Mouse (Mus musculus) MEL (cell line): ENCODE results near the gene 4931429L15Rik. TPM values are rescaled to one million over a fixed set of nuclear protein-coding genes. Genes with fewer than 3 reads are reported as not detected.

ENCODE experiments used
- DNase-seq: peaks from one replicate; pipeline ENCODE4 v3.0.0; 2011; ENCODE audit warnings: low read depth, low spot score
- H3K27ac ChIP-seq: 2 replicates; pipeline ENCODE4 v1.5.1; 2012; ENCODE audit warnings: low read depth, mild to moderate bottlenecking, control low read depth, low read length, moderate library complexity; ENCODE audit not compliant: control insufficient read depth
- H3K27me3 ChIP-seq, 2 experiments: fragments of 150-350 bp in 1 of 2; sonication (generic) in 1 of 2; 2 replicates each; pipeline ENCODE4 v1.6.1; 2012; ENCODE audit warnings: low read length in 2 of 2, mild to moderate bottlenecking in 2 of 2, improper control_type of control experiment in 1 of 2, moderate library complexity in 1 of 2; ENCODE audit not compliant: insufficient read depth in 2 of 2, control insufficient read depth in 1 of 2
- H3K36me3 ChIP-seq, 2 experiments: 2 replicates each; pipeline ENCODE4 v1.6.1; 2012 to 2014; ENCODE audit warnings: low read length in 2 of 2, improper control_type of control experiment in 1 of 2, inconsistent platforms in 1 of 2, mild to moderate bottlenecking in 1 of 2; ENCODE audit not compliant: insufficient read depth in 2 of 2, control insufficient read depth in 1 of 2
- H3K4me1 ChIP-seq, 2 experiments: fragments of 150-350 bp in 1 of 2; sonication (generic) in 1 of 2; 2 replicates each; pipeline ENCODE4 v1.6.1; 2012; ENCODE audit warnings: low read length in 2 of 2, improper control_type of control experiment in 1 of 2, mild to moderate bottlenecking in 1 of 2; ENCODE audit not compliant: insufficient read depth in 2 of 2, control insufficient read depth in 1 of 2
- H3K4me3 ChIP-seq, 2 experiments: fragments of 150-350 bp in 1 of 2; sonication (generic) in 1 of 2; 2 replicates each; pipeline ENCODE4 v1.5.1; 2012; ENCODE audit warnings: low read depth in 2 of 2, low read length in 2 of 2, mild to moderate bottlenecking in 2 of 2, moderate library complexity in 2 of 2, control low read depth in 1 of 2, improper control_type of control experiment in 1 of 2; ENCODE audit not compliant: control insufficient read depth in 1 of 2, insufficient read depth in 1 of 2
- H3K79me2 ChIP-seq: 2 replicates; pipeline ENCODE4 v1.6.1; 2012; ENCODE audit warnings: mild to moderate bottlenecking, low read length, moderate library complexity; ENCODE audit not compliant: control insufficient read depth, poor library complexity, insufficient read depth
- H3K9ac ChIP-seq: 2 replicates; pipeline ENCODE4 v1.6.1; 2012; ENCODE audit warnings: low read depth, mild to moderate bottlenecking, control low read depth, low read length, moderate library complexity; ENCODE audit not compliant: control insufficient read depth, poor library complexity, severe bottlenecking
- H3K9me3 ChIP-seq: fragments of 150-350 bp; sonication (generic); replicated peaks from 2 replicates; pipeline ENCODE4 v1.6.1; 2012; ENCODE audit warnings: mild to moderate bottlenecking, low read length, improper control_type of control experiment, moderate library complexity; ENCODE audit not compliant: insufficient read depth
- CHD2 ChIP-seq: IDR thresholded peaks from 2 replicates; pipeline ENCODE4 v1.6.1; 2011; ENCODE audit warnings: low read length, improper control_type of control experiment
- E2F4 ChIP-seq: IDR thresholded peaks from 2 replicates; pipeline ENCODE4 v1.6.1; 2011; ENCODE audit warnings: low read depth, low read length, improper control_type of control experiment, borderline replicate concordance
- GATA1 ChIP-seq: IDR thresholded peaks from 2 replicates; pipeline ENCODE4 v1.6.1; 2011; ENCODE audit warnings: low read depth, low read length, improper control_type of control experiment
- HCFC1 ChIP-seq: IDR thresholded peaks from 2 replicates; pipeline ENCODE4 v1.6.1; 2012; ENCODE audit warnings: low read depth, mild to moderate bottlenecking, inconsistent platforms, low read length, improper control_type of control experiment, moderate library complexity
- JUND ChIP-seq: IDR thresholded peaks from 2 replicates; pipeline ENCODE4 v1.6.1; 2011; ENCODE audit warnings: low read depth, mild to moderate bottlenecking, improper control_type of control experiment, low read length
- KAT2A ChIP-seq: conservative IDR thresholded peaks from 2 replicates; pipeline ENCODE4 v1.6.1; 2012; ENCODE audit warnings: low read depth, low read length, improper control_type of control experiment, inconsistent platforms
- MAFK ChIP-seq: IDR thresholded peaks from 2 replicates; pipeline ENCODE4 v1.6.1; 2011; ENCODE audit warnings: low read depth, mild to moderate bottlenecking, low read length, improper control_type of control experiment, borderline replicate concordance
- MAX ChIP-seq: IDR thresholded peaks from 2 replicates; pipeline ENCODE4 v1.6.1; 2011; ENCODE audit warnings: low read length, improper control_type of control experiment
- MEF2A ChIP-seq: IDR thresholded peaks from 2 replicates; pipeline ENCODE4 v1.6.1; 2014; ENCODE audit warnings: low read depth, mild to moderate bottlenecking, inconsistent platforms, low read length, improper control_type of control experiment; ENCODE audit not compliant: poor library complexity, insufficient replicate concordance, severe bottlenecking; ENCODE audit errors: extremely low read depth
- MXI1 ChIP-seq: IDR thresholded peaks from 2 replicates; pipeline ENCODE4 v1.6.1; 2011; ENCODE audit warnings: mild to moderate bottlenecking, low read depth, low read length, improper control_type of control experiment
- MYC ChIP-seq: IDR thresholded peaks from 2 replicates; pipeline ENCODE4 v1.6.1; 2011; ENCODE audit warnings: low read depth, mild to moderate bottlenecking, low read length, improper control_type of control experiment, moderate library complexity
- NELFE ChIP-seq: IDR thresholded peaks from 2 replicates; pipeline ENCODE4 v1.6.1; 2011; ENCODE audit warnings: low read depth, low read length, improper control_type of control experiment
- POLR2A ChIP-seq, 2 experiments: IDR thresholded peaks; 2 replicates each; pipeline ENCODE4 v1.6.1; 2011 to 2012; ENCODE audit warnings: low read length in 2 of 2, mild to moderate bottlenecking in 2 of 2, control low read depth in 1 of 2, improper control_type of control experiment in 1 of 2, low read depth in 1 of 2, moderate library complexity in 1 of 2; ENCODE audit not compliant: control insufficient read depth in 1 of 2, insufficient read depth in 1 of 2, poor library complexity in 1 of 2
- POLR2AphosphoS2 ChIP-seq: IDR thresholded peaks from 2 replicates; pipeline ENCODE4 v1.6.1; 2011; ENCODE audit warnings: low read length, improper control_type of control experiment
- POLR2AphosphoS5 ChIP-seq: IDR thresholded peaks from 2 replicates; pipeline ENCODE4 v1.6.1; 2012; ENCODE audit warnings: low read depth, borderline replicate concordance, mild to moderate bottlenecking, inconsistent platforms, low read length, moderate library complexity, mixed read lengths
- RAD21 ChIP-seq: IDR thresholded peaks from 2 replicates; pipeline ENCODE4 v1.6.1; 2011; ENCODE audit warnings: mild to moderate bottlenecking, low read depth, low read length, improper control_type of control experiment
- SMC3 ChIP-seq: IDR thresholded peaks from 2 replicates; pipeline ENCODE4 v1.6.1; 2011; ENCODE audit warnings: low read depth, low read length, improper control_type of control experiment
- TBP ChIP-seq: IDR thresholded peaks from 2 replicates; pipeline ENCODE4 v1.8.0; 2011; ENCODE audit warnings: low read depth, low read length, improper control_type of control experiment
- TCF12 ChIP-seq: IDR thresholded peaks from 2 replicates; pipeline ENCODE4 v1.6.1; 2014; ENCODE audit warnings: low read depth, mild to moderate bottlenecking, inconsistent platforms, low read length, improper control_type of control experiment, moderate library complexity
- USF2 ChIP-seq, 2 experiments: IDR thresholded peaks; 2 replicates each; pipeline ENCODE4 v1.6.1; 2011 to 2012; ENCODE audit warnings: improper control_type of control experiment in 2 of 2, low read length in 2 of 2, borderline replicate concordance in 1 of 2, inconsistent platforms in 1 of 2, low read depth in 1 of 2, mild to moderate bottlenecking in 1 of 2; ENCODE audit not compliant: insufficient read depth in 1 of 2
- ZNF384 ChIP-seq: IDR thresholded peaks from 2 replicates; pipeline ENCODE4 v1.6.1; 2012; ENCODE audit warnings: low read depth, mild to moderate bottlenecking, inconsistent platforms, low read length, improper control_type of control experiment
- polyA plus RNA-seq, 2 experiments: library from polyadenylated mRNA; stranded (reverse) in 1 of 2; unstranded in 1 of 2; fragments of >175 nt in 1 of 2; fragments of >200 nt in 1 of 2; gene quantifications; 2 replicates each; pipeline versions ENCODE4 v1.2.1 to v1.2.4; 2012; ENCODE audit warnings: low replicate concordance in 2 of 2, low read depth in 1 of 2; ENCODE audit not compliant: insufficient read length in 2 of 2, insufficient read depth in 1 of 2, missing spikeins in 1 of 2
- total RNA-seq: library from RNA; depleted of rRNA; stranded (reverse); fragments of 300-350 nt; gene quantifications from 2 replicates; pipeline ENCODE4 v1.2.3, GENCODE M21; 2012; rRNA removed

4931429L15Rik gene
- total and polyA plus RNA-seq, 3 experiments: not detected

- H3K36me3 ChIP-seq: no peaks in the 10 kb centered on the region
- no peak for DNase-seq
- H3K27ac ChIP-seq: no peak overlapping the region
- H3K9me3 ChIP-seq: no peaks in the 10 kb centered on the region
- H3K4me1 ChIP-seq: no peaks in the 10 kb centered on the region
- no peak overlapping the region for H3K9ac ChIP-seq
- H3K79me2 ChIP-seq: no peaks in the 10 kb centered on the region
- TF ChIP-seq MXI1 (no peak), POLR2AphosphoS2 (no peak), E2F4 (no peak), SMC3 (no peak), MYC (no peak), CHD2 (no peak), MAFK (no peak), RAD21 (no peak), HCFC1 (no peak), KAT2A (no peak), JUND (no peak), POLR2A (IDR thresholded peaks at IDR 0.05; ENCODE audit: control insufficient read depth in 1 of 2, insufficient read depth in 1 of 2, low read depth in 1 of 2, low read length in 2 of 2, poor library complexity in 1 of 2) (no peak), ZNF384 (no peak), GATA1 (no peak), TCF12 (no peak), MAX (no peak), MEF2A (no peak)
- peaks cover 0 to 4% of the 10 kb centered on the region in 2 experiments; a peak in 2 of 4 replicates for H3K27me3 ChIP-seq
- H3K4me3 ChIP-seq: no peak overlapping the region
Measured at GRCm38 (mm10) chr9:46256658-46257385, 63.0 kb downstream of the 4931429L15Rik start.

GRCm38 (mm10) chr9:46256177-46256576 lies 63.6 kb downstream of the 4931429L15Rik start:
- H3K27ac ChIP-seq: no peak overlapping the region
- DNase-seq: no peak
- H3K4me3 ChIP-seq: no peak overlapping the region
- TF ChIP-seq SMC3: no peak
- no peak for TF ChIP-seq POLR2AphosphoS5
- no peak for TF ChIP-seq NELFE
- no peak for TF ChIP-seq POLR2A (IDR thresholded peaks at IDR 0.05; ENCODE audit: control insufficient read depth in 1 of 2, insufficient read depth in 1 of 2, low read depth in 1 of 2, low read length in 2 of 2, poor library complexity in 1 of 2)
- TF ChIP-seq USF2 (IDR thresholded peaks at IDR 0.05; ENCODE audit: borderline replicate concordance in 1 of 2, insufficient read depth in 1 of 2, low read depth in 1 of 2, low read length in 2 of 2): no peak
- no peak for TF ChIP-seq TBP
- TF ChIP-seq MYC: no peak
- no peaks in the 10 kb centered on the region for H3K4me1 ChIP-seq
- H3K79me2 ChIP-seq: no peaks in the 10 kb centered on the region
- no peaks in the 10 kb centered on the region for H3K9me3 ChIP-seq
- H3K27me3 ChIP-seq: peaks cover 0 to 4% of the 10 kb centered on the region in 2 experiments; a peak in 2 of 4 replicates
- H3K9ac ChIP-seq: no peak overlapping the region
- H3K36me3 ChIP-seq: no peaks in the 10 kb centered on the region

Other genes with a start within 250 kb of the 4931429L15Rik start
- gene Apoa1, start 91.4 kb downstream of the 4931429L15Rik start, total RNA-seq: 1.8 and 4.0 TPM in 2 replicates
- 10 to 100 TPM in 1 of 2 experiments, not detected in 1; 16.1 TPM for gene Apoa1, start 91.4 kb downstream of the 4931429L15Rik start, polyA plus RNA-seq
- gene Apoc3, start 84.3 kb downstream of the 4931429L15Rik start, total RNA-seq: not detected in 2 replicates
- not detected for gene Apoc3, start 84.3 kb downstream of the 4931429L15Rik start, polyA plus RNA-seq
- not detected in 2 replicates for gene Apoa4, start 79.3 kb downstream of the 4931429L15Rik start, total RNA-seq
- gene Apoa4, start 79.3 kb downstream of the 4931429L15Rik start, polyA plus RNA-seq: not detected
- not detected in 2 replicates for gene Apoa5, start 51.4 kb downstream of the 4931429L15Rik start, total RNA-seq
- gene Apoa5, start 51.4 kb downstream of the 4931429L15Rik start, polyA plus RNA-seq: under 1 TPM in 1 of 2 experiments, not detected in 1; 0.04 TPM
- gene Zpr1, start 46.9 kb downstream of the 4931429L15Rik start, total RNA-seq: 87.0 and 99.7 TPM in 2 replicates
- gene Zpr1, start 46.9 kb downstream of the 4931429L15Rik start, polyA plus RNA-seq: 100 to 1,000 TPM in 1 of 2 experiments, not detected in 1; 171 TPM
- 13.5 and 13.9 TPM in 2 replicates for gene Bud13, start 37.0 kb downstream of the 4931429L15Rik start, total RNA-seq
- 10 to 100 TPM in 1 of 2 experiments, not detected in 1; 26.3 TPM for gene Bud13, start 37.0 kb downstream of the 4931429L15Rik start, polyA plus RNA-seq